Mouse (Mus musculus): ENCODE results near the gene Tesk1. TPM values are rescaled to one million over a fixed set of nuclear protein-coding genes. Genes with fewer than 3 reads are reported as not detected.

Gene Tesk1
- polyA plus RNA-seq, 1 experiment, result 40.4 TPM

GRCm38 (mm10) chr4:43477857-43478533 lies 36.3 kb downstream of the Tesk1 start:
- H3K27me3 ChIP-seq (ENCODE audit: control insufficient read depth, insufficient read depth, insufficient read length), result no peaks in the 10 kb centered on the region
- H3K4me3 ChIP-seq, result no peak overlapping the region
- no peak overlapping the region for H3K4me2 ChIP-seq (ENCODE audit: low read depth)
- no peaks in the 10 kb centered on the region for H3K79me2 ChIP-seq (ENCODE audit: control insufficient read depth, insufficient read depth)
- no peak overlapping the region for H3ac ChIP-seq (ENCODE audit: control insufficient read depth, insufficient read length)
- TF ChIP-seq MYOD1 (IDR thresholded peaks at IDR 0.05; ENCODE audit: control insufficient read depth in 1 of 3, insufficient read length in 2 of 3, low read depth in 2 of 3) (no peak), TCF3 (IDR thresholded peaks at IDR 0.05; ENCODE audit: insufficient read length, low read depth) (no peak), E2F4 (IDR thresholded peaks at IDR 0.05; ENCODE audit: insufficient read depth) (no peak), MYOG (IDR thresholded peaks at IDR 0.05; ENCODE audit: control insufficient read depth in 1 of 3, insufficient read depth in 1 of 3, insufficient read length in 2 of 3, low read depth in 2 of 3) (no peak), MAX (IDR thresholded peaks at IDR 0.05; ENCODE audit: low read depth) (no peak), SRF (IDR thresholded peaks at IDR 0.05; ENCODE audit: control insufficient read depth, insufficient read length, low read depth) (no peak), POLR2A (IDR thresholded peaks at IDR 0.05; ENCODE audit: insufficient read length, low read depth) (no peak), POLR2AphosphoS2 (IDR thresholded peaks at IDR 0.05; ENCODE audit: insufficient read length, low read depth) (no peak), TCF12 (IDR thresholded peaks at IDR 0.05; ENCODE audit: insufficient read depth, poor library complexity, severe bottlenecking) (no peak), CEBPB (IDR thresholded peaks at IDR 0.05; ENCODE audit: insufficient read depth, poor library complexity, severe bottlenecking) (no peak), REST (IDR thresholded peaks at IDR 0.05; ENCODE audit: insufficient read depth, insufficient read length) (no peak), USF1 (IDR thresholded peaks at IDR 0.05; ENCODE audit: low read depth) (no peak)
- no peaks in the 10 kb centered on the region for H3K36me3 ChIP-seq (ENCODE audit: control insufficient read depth, insufficient read depth)

- H3K36me3 ChIP-seq (ENCODE audit: control insufficient read depth, insufficient read depth), result no peaks in the 10 kb centered on the region
- TF ChIP-seq MAX (IDR thresholded peaks at IDR 0.05; ENCODE audit: low read depth) (no peak), E2F4 (IDR thresholded peaks at IDR 0.05; ENCODE audit: insufficient read depth) (no peak), REST (IDR thresholded peaks at IDR 0.05; ENCODE audit: insufficient read depth, insufficient read length) (no peak), MYOD1 (IDR thresholded peaks at IDR 0.05; ENCODE audit: control insufficient read depth in 1 of 3, insufficient read length in 2 of 3, low read depth in 2 of 3) (no peak), SRF (IDR thresholded peaks at IDR 0.05; ENCODE audit: control insufficient read depth, insufficient read length, low read depth) (no peak), CEBPB (IDR thresholded peaks at IDR 0.05; ENCODE audit: insufficient read depth, poor library complexity, severe bottlenecking) (no peak), TCF3 (IDR thresholded peaks at IDR 0.05; ENCODE audit: insufficient read length, low read depth) (no peak), POLR2AphosphoS2 (IDR thresholded peaks at IDR 0.05; ENCODE audit: insufficient read length, low read depth) (no peak), POLR2A (IDR thresholded peaks at IDR 0.05; ENCODE audit: insufficient read length, low read depth) (no peak), MYOG (IDR thresholded peaks at IDR 0.05; ENCODE audit: control insufficient read depth in 1 of 3, insufficient read depth in 1 of 3, insufficient read length in 2 of 3, low read depth in 2 of 3) (no peak)
- no peak overlapping the region for H3K4me2 ChIP-seq (ENCODE audit: low read depth)
- no peak overlapping the region for H3ac ChIP-seq (ENCODE audit: control insufficient read depth, insufficient read length)
- H3K4me3 ChIP-seq, result no peak overlapping the region
- no peaks in the 10 kb centered on the region for H3K27me3 ChIP-seq (ENCODE audit: control insufficient read depth, insufficient read depth, insufficient read length)
- no peaks in the 10 kb centered on the region for H3K79me2 ChIP-seq (ENCODE audit: control insufficient read depth, insufficient read depth)
Observed at GRCm38 (mm10) chr4:43478534-43478858, 36.8 kb downstream of the Tesk1 start.

- no peak overlapping the region for H3K4me3 ChIP-seq
- no peaks in the 10 kb centered on the region for H3K36me3 ChIP-seq (ENCODE audit: control insufficient read depth, insufficient read depth)
- H3ac ChIP-seq (ENCODE audit: control insufficient read depth, insufficient read length), result no peak overlapping the region
- no peaks in the 10 kb centered on the region for H3K27me3 ChIP-seq (ENCODE audit: control insufficient read depth, insufficient read depth, insufficient read length)
- H3K4me2 ChIP-seq (ENCODE audit: low read depth), result peak overlapping the region; percentile 55
- no peak for TF ChIP-seq POLR2AphosphoS2 (IDR thresholded peaks at IDR 0.05; ENCODE audit: insufficient read length, low read depth)
- no peak for TF ChIP-seq MYOG (IDR thresholded peaks at IDR 0.05; ENCODE audit: control insufficient read depth in 1 of 3, insufficient read depth in 1 of 3, insufficient read length in 2 of 3, low read depth in 2 of 3)
- no peaks in the 10 kb centered on the region for H3K79me2 ChIP-seq (ENCODE audit: control insufficient read depth, insufficient read depth)
Observed at GRCm38 (mm10) chr4:43478906-43479832, 37.4 kb downstream of the Tesk1 start.

GRCm38 (mm10) chr4:43480985-43481384 lies 39.2 kb downstream of the Tesk1 start:
- no peaks in the 10 kb centered on the region for H3K79me2 ChIP-seq (ENCODE audit: control insufficient read depth, insufficient read depth)
- no peak overlapping the region for H3K4me3 ChIP-seq
- no peak overlapping the region for H3K4me2 ChIP-seq (ENCODE audit: low read depth)
- H3K36me3 ChIP-seq (ENCODE audit: control insufficient read depth, insufficient read depth), result no peaks in the 10 kb centered on the region
- H3ac ChIP-seq (ENCODE audit: control insufficient read depth, insufficient read length), result no peak overlapping the region
- H3K27me3 ChIP-seq (ENCODE audit: control insufficient read depth, insufficient read depth, insufficient read length), result no peaks in the 10 kb centered on the region
- TF ChIP-seq CEBPB (IDR thresholded peaks at IDR 0.05; ENCODE audit: insufficient read depth, poor library complexity, severe bottlenecking) (no peak), MYOD1 (IDR thresholded peaks at IDR 0.05; ENCODE audit: control insufficient read depth in 1 of 3, insufficient read length in 2 of 3, low read depth in 2 of 3) (no peak), MAX (IDR thresholded peaks at IDR 0.05; ENCODE audit: low read depth) (no peak)

GRCm38 (mm10) chr4:43481894-43482456 lies 40.2 kb downstream of the Tesk1 start:
- Histone ChIP-seq H3K79me2 (ENCODE audit: control insufficient read depth, insufficient read depth) (no peaks in the 10 kb centered on the region), H3ac (ENCODE audit: control insufficient read depth, insufficient read length) (no peak overlapping the region), H3K4me2 (ENCODE audit: low read depth) (no peak overlapping the region), H3K27me3 (ENCODE audit: control insufficient read depth, insufficient read depth, insufficient read length) (no peaks in the 10 kb centered on the region), H3K36me3 (ENCODE audit: control insufficient read depth, insufficient read depth) (no peaks in the 10 kb centered on the region), H3K4me3 (no peak overlapping the region)
- no peak for TF ChIP-seq POLR2AphosphoS2 (IDR thresholded peaks at IDR 0.05; ENCODE audit: insufficient read length, low read depth)
- no peak for TF ChIP-seq MYOD1 (IDR thresholded peaks at IDR 0.05; ENCODE audit: control insufficient read depth in 1 of 3, insufficient read length in 2 of 3, low read depth in 2 of 3)
- TF ChIP-seq POLR2A (IDR thresholded peaks at IDR 0.05; ENCODE audit: insufficient read length, low read depth), result no peak
- TF ChIP-seq TCF3 (IDR thresholded peaks at IDR 0.05; ENCODE audit: insufficient read length, low read depth), result no peak
- no peak for TF ChIP-seq MYOG (IDR thresholded peaks at IDR 0.05; ENCODE audit: control insufficient read depth in 1 of 3, insufficient read depth in 1 of 3, insufficient read length in 2 of 3, low read depth in 2 of 3)
- TF ChIP-seq USF1 (IDR thresholded peaks at IDR 0.05; ENCODE audit: low read depth), result no peak
- TF ChIP-seq TCF12 (IDR thresholded peaks at IDR 0.05; ENCODE audit: insufficient read depth, poor library complexity, severe bottlenecking), result no peak
- no peak for TF ChIP-seq SRF (IDR thresholded peaks at IDR 0.05; ENCODE audit: control insufficient read depth, insufficient read length, low read depth)
- no peak for TF ChIP-seq CEBPB (IDR thresholded peaks at IDR 0.05; ENCODE audit: insufficient read depth, poor library complexity, severe bottlenecking)
- TF ChIP-seq E2F4 (IDR thresholded peaks at IDR 0.05; ENCODE audit: insufficient read depth), result no peak
- no peak for TF ChIP-seq REST (IDR thresholded peaks at IDR 0.05; ENCODE audit: insufficient read depth, insufficient read length)
- no peak for TF ChIP-seq MAX (IDR thresholded peaks at IDR 0.05; ENCODE audit: low read depth)

Data from myocyte (in vitro differentiated cells).